Mouse (Mus musculus) limb, embryonic 12.5 days (tissue): Measurements from ENCODE around the gene Dgcr8. TPM values are rescaled to one million over a fixed set of nuclear protein-coding genes. Genes with fewer than 3 reads are reported as not detected.

Experiments used
- ATAC-seq: fragments of 200-750 bp; cut with Nextera tagmentation; 2 replicates; pipeline ENCODE4 v1.8.0; 2017; ENCODE audit warnings: low read depth, moderate TSS enrichment; ENCODE audit not compliant: insufficient number of reproducible peaks, insufficient read depth, low FRiP score, low TSS enrichment
- H3K27ac ChIP-seq: fragments of 300-500 bp; sonication (generic); 2 replicates; pipeline ENCODE4 v1.5.1; 2016; ENCODE audit warnings: mild to moderate bottlenecking, moderate library complexity
- H3K27me3 ChIP-seq: fragments of 300-500 bp; sonication (generic); 2 replicates; pipeline ENCODE4 v1.6.1; 2016; ENCODE audit warnings: mild to moderate bottlenecking, moderate library complexity
- H3K36me3 ChIP-seq: fragments of 300-500 bp; sonication (generic); 2 replicates; pipeline ENCODE4 v1.6.1; 2016; ENCODE audit warnings: mild to moderate bottlenecking, moderate library complexity
- H3K4me1 ChIP-seq: fragments of 300-500 bp; sonication (generic); replicated peaks from 2 replicates; pipeline ENCODE4 v1.6.1; 2016
- H3K4me2 ChIP-seq: fragments of 300-500 bp; sonication (generic); 2 replicates; pipeline ENCODE4 v1.6.1; 2016; ENCODE audit warnings: mild to moderate bottlenecking, moderate library complexity
- H3K4me3 ChIP-seq: fragments of 300-500 bp; sonication (generic); replicated peaks from 2 replicates; pipeline ENCODE4 v1.5.1; 2016; ENCODE audit warnings: mild to moderate bottlenecking
- H3K9ac ChIP-seq: fragments of 300-500 bp; sonication (generic); replicated peaks from 2 replicates; pipeline ENCODE4 v1.6.1; 2016; ENCODE audit warnings: mild to moderate bottlenecking, moderate library complexity
- H3K9me3 ChIP-seq: fragments of 300-500 bp; sonication (generic); 2 replicates; pipeline ENCODE4 v1.6.1; 2016; ENCODE audit warnings: mild to moderate bottlenecking, moderate library complexity
- WGBS: fragments of 180-500 bp; shearing (Covaris S2); methylation state at CpG from one replicate; pipeline ENCODE4 v1.1.7; 2016; 5-methylcytosine and 5-hydroxymethylcytosine counted together
- polyA plus RNA-seq: library from polyadenylated mRNA; unstranded; fragments of >200 nt; fragmentation: Nextera tagmentation; extraction: Ambion mirVana; gene quantifications from 2 replicates; pipeline ENCODE4 v1.2.1, GENCODE M21; 2016

The Dgcr8 gene
- polyA plus RNA-seq, 1 experiment from 2014 or later, result 42.9 TPM

- H3K4me3 ChIP-seq, result peak overlapping the region; percentile 92
- WGBS, result 5% methylated on average over 27 of the region's 27 CpGs
- peaks cover 69% of the 10 kb centered on the region for H3K36me3 ChIP-seq
Observed at GRCm38 (mm10) chr16:18249364-18249967, 39.6 kb downstream of the Dgcr8 start.

GRCm38 (mm10) chr16:18248433-18249363 is 40.3 kb downstream of the Dgcr8 start, which contains the start of the genes Trmt2a and Ranbp1:
TSS of gene Trmt2a (plus strand) at chr16:18248679.
TSS of gene Ranbp1 (minus strand) at chr16:18248732.
- WGBS, result under 1% methylated on average over 93 of the region's 102 CpGs
- Histone ChIP-seq H3K4me2 (peak within 1 kb of the TSS; percentile 95), H3K9ac (peak within 1 kb of the TSS; percentile 97), H3K9me3 (no peaks in the 10 kb centered on the region), H3K36me3 (peaks cover 69% of the 10 kb centered on the region), H3K27ac (peak within 1 kb of the TSS; percentile 93), H3K4me1 (peaks cover 37% of the 10 kb centered on the region), H3K4me3 (peak within 1 kb of the TSS; percentile 92), H3K27me3 (no peaks in the 10 kb centered on the region)
- peak; percentile 96 for ATAC-seq

More at GRCm38 (mm10) chr16:18249364-18249967, 39.6 kb downstream of the Dgcr8 start:
- H3K4me1 ChIP-seq, result peaks cover 37% of the 10 kb centered on the region
- H3K27me3 ChIP-seq, result no peaks in the 10 kb centered on the region
- ATAC-seq, result peak; percentile 9
- H3K9me3 ChIP-seq, result no peaks in the 10 kb centered on the region
- peak overlapping the region; percentile 97 for H3K9ac ChIP-seq
- peak overlapping the region; percentile 93 for H3K27ac ChIP-seq
- H3K4me2 ChIP-seq, result peak overlapping the region; percentile 95

GRCm38 (mm10) chr16:18247521-18248399 is 41.3 kb downstream of the Dgcr8 start:
- H3K4me3 ChIP-seq, result peak overlapping the region; percentile 92
- under 1% methylated on average over 33 of the region's 33 CpGs for WGBS
- H3K9me3 ChIP-seq, result no peaks in the 10 kb centered on the region
- peak overlapping the region; percentile 95 for H3K4me2 ChIP-seq
- H3K27ac ChIP-seq, result peak overlapping the region; percentile 93
- peaks cover 69% of the 10 kb centered on the region for H3K36me3 ChIP-seq
- peak overlapping the region; percentile 97 for H3K9ac ChIP-seq
- no peak for ATAC-seq
- H3K27me3 ChIP-seq, result no peaks in the 10 kb centered on the region
- peaks cover 37% of the 10 kb centered on the region for H3K4me1 ChIP-seq

- Histone ChIP-seq H3K9ac (no peak overlapping the region), H3K9me3 (no peaks in the 10 kb centered on the region), H3K36me3 (peaks cover 92% of the 10 kb centered on the region), H3K4me3 (no peak overlapping the region), H3K4me2 (no peak overlapping the region), H3K27ac (no peak overlapping the region), H3K27me3 (no peaks in the 10 kb centered on the region), H3K4me1 (peaks cover 7% of the 10 kb centered on the region)
- 95% methylated on average over 10 of the region's 10 CpGs for WGBS
- ATAC-seq, result no peak
Observed at GRCm38 (mm10) chr16:18241581-18241980, 47.5 kb downstream of the Dgcr8 start.

GRCm38 (mm10) chr16:18236676-18237501 is 52.2 kb downstream of the Dgcr8 start:
- Histone ChIP-seq H3K4me3 (no peak overlapping the region), H3K27me3 (no peaks in the 10 kb centered on the region), H3K27ac (no peak overlapping the region; the same call in 1 of the 2 replicates), H3K36me3 (peaks cover 45% of the 10 kb centered on the region), H3K4me2 (peak overlapping the region; percentile 93), H3K9me3 (no peaks in the 10 kb centered on the region), H3K9ac (peak overlapping the region; percentile 85; the same call in 1 of the 2 replicates), H3K4me1 (peaks cover 25% of the 10 kb centered on the region)
- no peak for ATAC-seq
- WGBS, result 74% methylated on average over 7 of the region's 7 CpGs

- peaks cover 33% of the 10 kb centered on the region for H3K36me3 ChIP-seq
- ATAC-seq, result peak; percentile 58; the same call in 1 of the 2 replicates
Observed at GRCm38 (mm10) chr16:18235389-18236065, 53.5 kb downstream of the Dgcr8 start.

GRCm38 (mm10) chr16:18234671-18235388 is 54.2 kb downstream of the Dgcr8 start, which contains the start of gene Zdhhc8:
TSS of gene Zdhhc8 (minus strand) at chr16:18235136.
- peak within 1 kb of the TSS; percentile 93 for H3K4me2 ChIP-seq

More at GRCm38 (mm10) chr16:18235389-18236065, 53.5 kb downstream of the Dgcr8 start:
- H3K9ac ChIP-seq, result peak overlapping the region; percentile 85
- WGBS, result 7% methylated on average over 19 of the region's 19 CpGs
- H3K4me3 ChIP-seq, result peak overlapping the region; percentile 83
- peak overlapping the region; percentile 92 for H3K27ac ChIP-seq
- H3K27me3 ChIP-seq, result no peaks in the 10 kb centered on the region
- peaks cover 25% of the 10 kb centered on the region for H3K4me1 ChIP-seq
- no peaks in the 10 kb centered on the region for H3K9me3 ChIP-seq
- H3K4me2 ChIP-seq, result peak overlapping the region; percentile 93

GRCm38 (mm10) chr16:18233919-18234670 is 55.0 kb downstream of the Dgcr8 start:
- H3K9ac ChIP-seq, result peak overlapping the region; percentile 85

More at GRCm38 (mm10) chr16:18234671-18235388, 54.2 kb downstream of the Dgcr8 start, which contains the start of gene Zdhhc8:
- Histone ChIP-seq H3K4me3 (peak within 1 kb of the TSS; percentile 83), H3K27ac (peak within 1 kb of the TSS; percentile 92), H3K36me3 (peaks cover 29% of the 10 kb centered on the region), H3K4me1 (peaks cover 31% of the 10 kb centered on the region), H3K27me3 (no peaks in the 10 kb centered on the region), H3K9me3 (no peaks in the 10 kb centered on the region), H3K9ac (peak within 1 kb of the TSS; percentile 85)
- peak; percentile 72 for ATAC-seq
- WGBS, result under 1% methylated on average over 68 of the region's 79 CpGs

More at GRCm38 (mm10) chr16:18233919-18234670, 55.0 kb downstream of the Dgcr8 start:
- Histone ChIP-seq H3K27ac (peak overlapping the region; percentile 92), H3K4me1 (peaks cover 37% of the 10 kb centered on the region), H3K4me3 (peak overlapping the region; percentile 83), H3K9me3 (no peaks in the 10 kb centered on the region), H3K36me3 (peaks cover 24% of the 10 kb centered on the region), H3K4me2 (peak overlapping the region; percentile 93), H3K27me3 (no peaks in the 10 kb centered on the region)
- ATAC-seq, result no peak
- 19% methylated on average over 13 of the region's 13 CpGs for WGBS
